In genomic region chr7:25249314-25250140, GRCm38 (mm10) we compare ENCODE assay signal across 8 mouse cellular contexts. TPM values are rescaled to one million over a fixed set of nuclear protein-coding genes. Genes with fewer than 3 reads are reported as not detected.
DNase-seq lines count a peak whose midpoint lies in the region; ATAC-seq and TF ChIP-seq lines count a peak whose summit lies in the region.

No protein-coding gene starts in this region.

- peak overlapping the region; percentile 99 for H3K4me3 ChIP-seq in embryonic facial prominence, embryonic 11.5 days (ENCODE audit: low read depth, low read length)
- peak overlapping the region; percentile 96 for H3K4me3 ChIP-seq in heart, embryonic 10.5 days
- H3K4me3 ChIP-seq in liver, embryonic 14.5 days (ENCODE audit: insufficient read depth in 1 of 2, low read depth in 2 of 2, low read length in 2 of 2): peak overlapping the region; percentile 65 to 74
- H3K4me3 ChIP-seq in neural tube, embryonic 11.5 days (ENCODE audit: low read depth, low read length): peak overlapping the region; percentile 92

- TF ChIP-seq EP300 in liver, embryonic 14.5 days (IDR thresholded peaks at IDR 0.05; ENCODE audit: low read depth): no peak

- peak overlapping the region; percentile 93 for H3K9ac ChIP-seq in embryonic facial prominence, embryonic 11.5 days (replicated peaks; ENCODE audit: low read length)
- peak overlapping the region; percentile 84 for H3K9ac ChIP-seq in liver, embryonic 14.5 days (replicated peaks)
- peak overlapping the region; percentile 78 for H3K9ac ChIP-seq in neural tube, embryonic 11.5 days (ENCODE audit: low read length)

- no peak for TF ChIP-seq CTCF in liver, embryonic 14.5 days (IDR thresholded peaks at IDR 0.05; ENCODE audit: low read depth)

- H3K4me1 ChIP-seq in embryonic facial prominence, embryonic 11.5 days (ENCODE audit: control insufficient read depth, insufficient read depth, low read length): peaks cover 14% of the 10 kb centered on the region
- peaks cover 54% of the 10 kb centered on the region for H3K4me1 ChIP-seq in heart, embryonic 10.5 days
- peaks cover 14 to 20% of the 10 kb centered on the region in 2 experiments for H3K4me1 ChIP-seq in liver, embryonic 14.5 days (replicated peaks; ENCODE audit: control insufficient read depth in 2 of 2, insufficient read depth in 2 of 2, low read length in 1 of 2)
- H3K4me1 ChIP-seq in neural tube, embryonic 11.5 days (ENCODE audit: control insufficient read depth, insufficient read depth, low read length): peaks cover 34% of the 10 kb centered on the region

- peak overlapping the region; percentile 95 for H3K4me2 ChIP-seq in embryonic facial prominence, embryonic 11.5 days (ENCODE audit: low read depth, low read length)
- peak overlapping the region; percentile 99 for H3K4me2 ChIP-seq in liver, embryonic 14.5 days (ENCODE audit: low read depth)
- H3K4me2 ChIP-seq in neural tube, embryonic 11.5 days (ENCODE audit: low read depth): peak overlapping the region; percentile 92

- H3K27ac ChIP-seq in embryonic facial prominence, embryonic 11.5 days (replicated peaks; ENCODE audit: low read depth, low read length): peak overlapping the region; percentile 98
- H3K27ac ChIP-seq in heart, embryonic 10.5 days: peak overlapping the region; percentile 95
- peak overlapping the region; percentile 53 for H3K27ac ChIP-seq in liver, embryonic 14.5 days
- H3K27ac ChIP-seq in neural tube, embryonic 11.5 days (ENCODE audit: low read depth, low read length): peak overlapping the region; percentile 93

- peaks cover 6% of the 10 kb centered on the region for H3K36me3 ChIP-seq in embryonic facial prominence, embryonic 11.5 days (replicated peaks; ENCODE audit: control insufficient read depth, insufficient read depth, low read depth, low read length)
- H3K36me3 ChIP-seq in heart, embryonic 10.5 days: peaks cover 25% of the 10 kb centered on the region
- H3K36me3 ChIP-seq in liver, embryonic 14.5 days (replicated peaks; ENCODE audit: control insufficient read depth, insufficient read depth, low read depth): no peaks in the 10 kb centered on the region
- peaks cover 1% of the 10 kb centered on the region for H3K36me3 ChIP-seq in neural tube, embryonic 11.5 days (ENCODE audit: control insufficient read depth, insufficient read depth, low read length)

- H3K27me3 ChIP-seq in embryonic facial prominence, embryonic 11.5 days (ENCODE audit: control insufficient read depth, insufficient read depth, low read length): no peaks in the 10 kb centered on the region
- H3K27me3 ChIP-seq in heart, embryonic 10.5 days (ENCODE audit: insufficient read depth, poor library complexity, severe bottlenecking): no peaks in the 10 kb centered on the region
- no peaks in the 10 kb centered on the region for H3K27me3 ChIP-seq in liver, embryonic 14.5 days (ENCODE audit: control insufficient read depth, insufficient read depth, low read length)
- no peaks in the 10 kb centered on the region for H3K27me3 ChIP-seq in neural tube, embryonic 11.5 days (ENCODE audit: control insufficient read depth, insufficient read depth, low read length)

- peak; percentile 60 for ATAC-seq in embryonic facial prominence, embryonic 11.5 days (replicated peaks; ENCODE audit: insufficient number of reproducible peaks, low FRiP score, low TSS enrichment, low read depth)
- peak; percentile 49 for ATAC-seq in liver, embryonic 14.5 days (ENCODE audit: insufficient read depth)
- ATAC-seq in neural tube, embryonic 11.5 days (ENCODE audit: insufficient read depth, low FRiP score, low TSS enrichment): peak; percentile 44

- 2% methylated on average over 34 of the region's 73 CpGs for WGBS in embryonic facial prominence, embryonic 11.5 days
- WGBS in heart, embryonic 10.5 days: 0% methylated on average over 53 of the region's 73 CpGs
- WGBS in liver, embryonic 14.5 days (ENCODE audit: insufficient replicate concordance): 2% methylated on average over 54 of the region's 73 CpGs
- WGBS in neural tube, embryonic 11.5 days: under 1% methylated on average over 37 of the region's 73 CpGs

- no peaks in the 10 kb centered on the region for H3K9me3 ChIP-seq in embryonic facial prominence, embryonic 11.5 days (replicated peaks; ENCODE audit: control insufficient read depth, low read length)
- no peaks in the 10 kb centered on the region for H3K9me3 ChIP-seq in heart, embryonic 10.5 days
- H3K9me3 ChIP-seq in liver, embryonic 14.5 days (ENCODE audit: control insufficient read depth, low read length): no peaks in the 10 kb centered on the region
- H3K9me3 ChIP-seq in neural tube, embryonic 11.5 days (ENCODE audit: control insufficient read depth, low read length): no peaks in the 10 kb centered on the region

- DNase-seq in 416B (ENCODE audit: low read depth): peak; percentile 77
- peak; percentile 81 to 92 for DNase-seq in adrenal gland, adult (ENCODE audit: inconsistent age in 2 of 2, low spot score in 1 of 2)
- DNase-seq in embryonic facial prominence, embryonic 11.5 days (ENCODE audit: low spot score): peak; percentile 89
- DNase-seq in heart, embryonic 10.5 days (ENCODE audit: low spot score): peak; percentile 94
- peak; percentile 85 for DNase-seq in kidney, adult 9 months
- no peak for DNase-seq in liver, embryonic 14.5 days (ENCODE audit: low read depth in 3 of 3, low spot score in 3 of 3)
- peak; percentile 87 for DNase-seq in neural tube, embryonic 11.5 days (ENCODE audit: low spot score)
- peak; percentile 80 for DNase-seq in testis, postnatal 14 days (ENCODE audit: low spot score)

RNA-seq across cellular contexts. Expression of gene Erf, which starts 1.0 kb away (rescaled TPM):
- 19.4 and 22.6 TPM in 2 replicates for polyA plus RNA-seq in embryonic facial prominence, embryonic 11.5 days (2014; fragmentation: Nextera tagmentation; extraction: Ambion mirVana)
- 9.2 and 17.9 TPM in 2 replicates for polyA plus RNA-seq in heart, embryonic 10.5 days (2016; fragmentation: Nextera tagmentation; extraction: Ambion mirVana)
- polyA plus RNA-seq in liver, embryonic 14.5 days (2012; rRNA removed): 8.5 and 9.8 TPM in 2 replicates
- 5.1 and 5.3 TPM in 2 replicates for polyA plus RNA-seq in liver, embryonic 14.5 days (2014; fragmentation: Nextera tagmentation; extraction: Ambion mirVana)
- polyA plus RNA-seq in neural tube, embryonic 11.5 days (2014; fragmentation: Nextera tagmentation; extraction: Ambion mirVana): 16.2 and 16.7 TPM in 2 replicates

RNA-seq across cellular contexts. Expression of gene Gsk3a, which starts 11.9 kb away (rescaled TPM):
- polyA plus RNA-seq in embryonic facial prominence, embryonic 11.5 days (2014; fragmentation: Nextera tagmentation; extraction: Ambion mirVana): 12.6 and 15.7 TPM in 2 replicates
- polyA plus RNA-seq in heart, embryonic 10.5 days (2016; fragmentation: Nextera tagmentation; extraction: Ambion mirVana): 8.2 and 11.9 TPM in 2 replicates
- 48.6 and 55.6 TPM in 2 replicates for polyA plus RNA-seq in liver, embryonic 14.5 days (2012; rRNA removed)
- 8.4 and 8.9 TPM in 2 replicates for polyA plus RNA-seq in liver, embryonic 14.5 days (2014; fragmentation: Nextera tagmentation; extraction: Ambion mirVana)
- polyA plus RNA-seq in neural tube, embryonic 11.5 days (2014; fragmentation: Nextera tagmentation; extraction: Ambion mirVana): 15.9 and 19.7 TPM in 2 replicates

RNA-seq across cellular contexts. Expression of gene Cic, which starts 18.0 kb away (rescaled TPM):
- polyA plus RNA-seq in embryonic facial prominence, embryonic 11.5 days (2014; fragmentation: Nextera tagmentation; extraction: Ambion mirVana): 26.6 and 27.0 TPM in 2 replicates
- 17.0 and 28.7 TPM in 2 replicates for polyA plus RNA-seq in heart, embryonic 10.5 days (2016; fragmentation: Nextera tagmentation; extraction: Ambion mirVana)
- 14.0 and 14.8 TPM in 2 replicates for polyA plus RNA-seq in liver, embryonic 14.5 days (2012; rRNA removed)
- polyA plus RNA-seq in liver, embryonic 14.5 days (2014; fragmentation: Nextera tagmentation; extraction: Ambion mirVana): 9.7 and 12.3 TPM in 2 replicates
- 30.4 and 38.2 TPM in 2 replicates for polyA plus RNA-seq in neural tube, embryonic 11.5 days (2014; fragmentation: Nextera tagmentation; extraction: Ambion mirVana)

RNA-seq across cellular contexts. Expression of gene Zfp526, which starts 28.3 kb away (rescaled TPM):
- 2.5 and 3.5 TPM in 2 replicates for polyA plus RNA-seq in embryonic facial prominence, embryonic 11.5 days (2014; fragmentation: Nextera tagmentation; extraction: Ambion mirVana)
- 2.5 and 3.0 TPM in 2 replicates for polyA plus RNA-seq in heart, embryonic 10.5 days (2016; fragmentation: Nextera tagmentation; extraction: Ambion mirVana)
- 4.6 and 4.9 TPM in 2 replicates for polyA plus RNA-seq in liver, embryonic 14.5 days (2012; rRNA removed)
- 2.1 TPM in 2 replicates for polyA plus RNA-seq in liver, embryonic 14.5 days (2014; fragmentation: Nextera tagmentation; extraction: Ambion mirVana)
- polyA plus RNA-seq in neural tube, embryonic 11.5 days (2014; fragmentation: Nextera tagmentation; extraction: Ambion mirVana): 3.7 and 3.8 TPM in 2 replicates

RNA-seq across cellular contexts. Expression of gene Dedd2, which starts 29.1 kb away (rescaled TPM):
- 7.7 and 7.9 TPM in 2 replicates for polyA plus RNA-seq in embryonic facial prominence, embryonic 11.5 days (2014; fragmentation: Nextera tagmentation; extraction: Ambion mirVana)
- polyA plus RNA-seq in heart, embryonic 10.5 days (2016; fragmentation: Nextera tagmentation; extraction: Ambion mirVana): 6.7 and 8.1 TPM in 2 replicates
- 26.9 and 27.9 TPM in 2 replicates for polyA plus RNA-seq in liver, embryonic 14.5 days (2012; rRNA removed)
- 20.8 and 22.7 TPM in 2 replicates for polyA plus RNA-seq in liver, embryonic 14.5 days (2014; fragmentation: Nextera tagmentation; extraction: Ambion mirVana)
- polyA plus RNA-seq in neural tube, embryonic 11.5 days (2014; fragmentation: Nextera tagmentation; extraction: Ambion mirVana): 11.0 and 11.6 TPM in 2 replicates

Comparison
In these comparisons a context has a peak if more than half of its experiments do, and no peak if none do; other contexts are left out.
1. DNase-seq: peak in 416B (single experiment), adrenal gland, adult (2 of 2), embryonic facial prominence, embryonic 11.5 days (single experiment), heart, embryonic 10.5 days (single experiment), kidney, adult 9 months (single experiment), neural tube, embryonic 11.5 days (single experiment) and testis, postnatal 14 days (single experiment); none in liver, embryonic 14.5 days (0 of 3).
2. Peak in every context shown above with its lines, with median percentiles within 50 percentile points of each other: ATAC-seq, H3K27ac ChIP-seq, H3K4me2 ChIP-seq, H3K4me3 ChIP-seq and H3K9ac ChIP-seq.